Mouse (Mus musculus) cerebellum, postnatal 10 days (tissue): ENCODE data around the gene Gm20518.
A peak's percentile ranks its signal among the peaks of the same experiment; 100 is the strongest.

ENCODE experiments used
- DNase-seq, 2 experiments: peaks; one replicate each; pipeline ENCODE4 v3.0.0; 2021; ENCODE audit warnings: mixed read lengths in 2 of 2

The Gm20518 gene

DNA sequence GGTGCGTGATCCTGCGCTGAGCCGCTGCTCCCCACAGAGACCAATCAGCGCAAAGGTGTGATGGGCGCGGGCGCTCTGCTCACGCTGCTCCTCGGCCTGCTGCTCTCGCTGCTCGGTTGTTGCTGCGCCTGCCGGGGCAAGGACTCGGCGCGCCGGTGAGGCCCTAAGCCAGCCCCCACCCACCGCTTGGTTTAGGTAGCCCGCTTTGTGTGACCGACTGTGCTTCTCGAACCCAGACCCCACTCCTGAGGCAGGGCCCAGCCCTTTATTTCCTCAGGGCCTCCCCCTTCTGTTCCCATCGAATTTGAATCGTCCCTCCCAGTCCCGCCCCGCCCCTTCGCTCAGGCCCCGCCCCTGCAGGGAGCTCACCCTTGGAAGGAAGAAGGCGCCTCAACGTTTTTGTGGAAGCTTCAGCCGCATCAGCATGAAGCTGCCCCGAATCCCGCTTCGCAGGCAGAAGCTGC lies 87.0 kb downstream of the Gm20518 start:
- peak; percentile 39 to 42 for DNase-seq

DNA sequence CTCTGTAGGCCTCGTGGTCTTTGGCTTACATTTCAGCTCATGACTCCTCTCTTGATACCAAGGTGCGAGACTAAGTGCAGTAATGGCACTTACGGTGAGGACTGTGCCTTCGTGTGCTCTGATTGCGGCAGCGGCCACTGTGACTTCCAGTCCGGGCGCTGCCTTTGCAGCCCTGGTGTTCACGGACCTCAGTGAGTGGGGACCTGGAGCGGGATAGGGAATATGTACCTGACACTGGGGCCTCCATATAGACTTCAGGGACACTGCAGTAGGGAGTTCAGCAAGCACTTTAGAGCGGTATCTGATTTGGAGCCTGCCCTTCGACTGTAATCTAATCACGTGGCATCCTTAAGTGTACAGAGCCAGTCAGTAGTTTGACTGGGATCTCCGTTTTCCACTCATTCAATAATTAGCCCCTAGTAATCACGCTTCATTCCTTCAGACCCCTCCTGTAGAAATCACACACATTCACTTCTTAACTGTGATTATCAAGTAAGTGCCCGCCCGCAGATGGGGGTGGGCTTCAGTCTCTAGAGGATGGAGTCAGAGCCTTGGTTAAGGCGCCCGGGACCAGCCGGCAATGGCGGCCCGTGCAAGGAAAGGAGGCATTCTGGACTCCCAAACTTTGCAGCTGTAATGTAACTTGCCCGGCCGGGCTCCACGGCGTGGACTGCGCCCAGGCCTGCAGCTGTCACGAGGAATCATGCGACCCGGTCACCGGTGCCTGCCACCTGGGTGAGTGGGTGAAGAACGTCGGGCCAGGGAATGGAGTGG lies 87.6 kb downstream of the Gm20518 start:
- no peak for DNase-seq

DNA sequence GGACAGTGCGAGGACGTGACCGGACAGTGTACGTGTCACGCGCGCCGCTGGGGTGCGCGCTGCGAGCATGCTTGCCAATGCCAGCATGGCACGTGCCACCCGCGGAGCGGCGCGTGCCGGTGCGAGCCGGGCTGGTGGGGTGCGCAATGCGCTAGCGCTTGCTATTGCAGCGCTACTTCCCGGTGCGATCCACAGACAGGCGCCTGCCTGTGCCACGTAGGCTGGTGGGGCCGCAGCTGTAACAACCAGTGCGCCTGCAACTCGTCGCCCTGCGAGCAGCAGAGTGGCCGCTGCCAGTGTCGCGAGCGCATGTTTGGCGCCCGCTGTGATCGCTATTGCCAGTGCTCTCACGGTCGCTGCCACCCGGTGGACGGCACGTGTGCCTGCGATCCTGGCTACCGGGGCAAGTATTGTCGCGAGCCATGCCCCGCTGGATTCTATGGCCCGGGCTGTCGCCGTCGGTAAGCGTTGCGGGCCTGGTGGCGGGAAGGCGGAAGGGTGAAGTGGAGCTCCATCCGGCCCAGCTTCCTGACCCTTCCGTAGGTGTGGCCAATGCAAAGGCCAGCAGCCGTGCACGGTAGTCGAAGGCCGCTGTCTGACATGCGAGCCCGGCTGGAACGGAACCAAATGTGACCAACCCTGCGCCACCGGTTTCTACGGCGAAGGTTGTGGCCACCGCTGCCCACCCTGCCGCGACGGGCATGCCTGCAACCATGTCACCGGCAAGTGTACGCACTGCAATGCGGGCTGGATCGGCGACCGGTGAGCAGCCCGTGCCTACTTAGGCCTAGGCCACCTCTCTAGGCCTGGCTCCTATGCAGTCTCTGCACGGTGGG lies 88.4 kb downstream of the Gm20518 start:
- DNase-seq, result peak; percentile 51 to 63

DNA sequence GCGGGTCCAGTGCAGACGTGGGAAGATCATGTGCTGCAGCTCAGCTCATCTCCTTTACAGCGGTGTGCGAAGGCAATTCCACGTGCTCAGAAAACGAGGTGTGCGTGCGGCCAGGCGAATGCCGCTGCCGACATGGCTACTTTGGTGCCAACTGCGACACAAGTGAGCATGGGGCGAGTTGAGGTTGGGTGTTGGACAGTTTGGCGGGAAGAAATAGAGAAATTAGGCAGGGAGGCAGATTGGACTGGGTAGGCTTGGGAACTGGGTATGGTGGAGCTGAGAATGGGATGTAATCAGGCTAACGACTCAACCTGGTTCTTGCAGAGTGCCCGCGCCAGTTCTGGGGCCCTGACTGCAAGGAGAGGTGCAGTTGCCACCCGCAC lies 89.0 kb downstream of the Gm20518 start:
- no peak for DNase-seq

DNA sequence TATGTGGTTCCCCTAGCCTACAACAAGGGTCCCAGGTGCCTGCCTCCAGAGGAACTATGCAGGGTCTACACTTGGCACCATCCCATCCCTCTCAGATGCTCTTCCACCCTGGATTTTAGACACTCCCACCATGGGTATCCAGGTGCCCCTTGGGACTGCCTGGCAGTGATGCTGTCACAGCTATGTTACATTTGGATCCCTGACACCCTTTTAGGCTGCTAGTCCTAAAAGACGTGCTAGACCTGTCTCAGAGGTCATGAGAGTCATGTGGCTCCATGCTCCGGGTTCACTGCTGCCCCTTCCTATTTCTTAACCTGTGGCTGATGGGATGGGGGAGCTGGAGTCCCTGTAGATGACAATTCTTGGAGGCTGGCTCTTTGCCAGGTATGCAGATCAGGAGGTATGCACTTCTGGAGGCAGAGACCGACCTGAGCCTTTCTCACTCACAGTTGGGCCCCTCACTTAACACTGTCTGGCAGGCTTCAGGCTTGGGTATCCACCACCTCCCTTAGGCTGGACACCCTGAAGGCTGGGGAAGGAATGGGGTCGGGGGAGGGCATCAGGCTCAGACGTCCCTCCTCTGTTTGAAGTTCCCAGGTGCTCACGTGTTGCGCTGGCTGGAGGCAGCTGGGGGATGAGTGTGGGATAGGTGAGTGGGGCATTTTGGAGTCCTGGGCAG lies 89.6 kb downstream of the Gm20518 start:
- peak in 1 of 2 experiments; percentile 33 for DNase-seq

DNA sequence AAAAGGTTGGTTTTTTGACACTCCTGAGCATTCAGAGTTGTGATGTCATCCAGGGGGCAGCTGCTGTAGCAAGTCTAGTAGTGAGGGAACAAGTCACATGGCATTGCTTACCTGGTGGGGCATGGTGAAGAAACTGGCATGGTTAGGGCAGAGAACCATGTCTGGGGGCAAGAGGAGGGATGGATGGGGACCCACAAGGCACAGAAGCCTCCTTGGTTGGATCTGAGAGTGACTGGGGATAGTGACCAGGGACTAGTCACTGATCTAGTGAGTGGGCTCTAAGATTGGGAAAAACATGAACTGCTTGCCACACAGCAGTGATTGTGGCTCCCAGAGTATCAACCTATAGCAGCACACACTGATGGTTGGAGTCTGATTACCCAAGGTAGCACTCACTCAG lies 91.9 kb downstream of the Gm20518 start:
- DNase-seq, result no peak

DNA sequence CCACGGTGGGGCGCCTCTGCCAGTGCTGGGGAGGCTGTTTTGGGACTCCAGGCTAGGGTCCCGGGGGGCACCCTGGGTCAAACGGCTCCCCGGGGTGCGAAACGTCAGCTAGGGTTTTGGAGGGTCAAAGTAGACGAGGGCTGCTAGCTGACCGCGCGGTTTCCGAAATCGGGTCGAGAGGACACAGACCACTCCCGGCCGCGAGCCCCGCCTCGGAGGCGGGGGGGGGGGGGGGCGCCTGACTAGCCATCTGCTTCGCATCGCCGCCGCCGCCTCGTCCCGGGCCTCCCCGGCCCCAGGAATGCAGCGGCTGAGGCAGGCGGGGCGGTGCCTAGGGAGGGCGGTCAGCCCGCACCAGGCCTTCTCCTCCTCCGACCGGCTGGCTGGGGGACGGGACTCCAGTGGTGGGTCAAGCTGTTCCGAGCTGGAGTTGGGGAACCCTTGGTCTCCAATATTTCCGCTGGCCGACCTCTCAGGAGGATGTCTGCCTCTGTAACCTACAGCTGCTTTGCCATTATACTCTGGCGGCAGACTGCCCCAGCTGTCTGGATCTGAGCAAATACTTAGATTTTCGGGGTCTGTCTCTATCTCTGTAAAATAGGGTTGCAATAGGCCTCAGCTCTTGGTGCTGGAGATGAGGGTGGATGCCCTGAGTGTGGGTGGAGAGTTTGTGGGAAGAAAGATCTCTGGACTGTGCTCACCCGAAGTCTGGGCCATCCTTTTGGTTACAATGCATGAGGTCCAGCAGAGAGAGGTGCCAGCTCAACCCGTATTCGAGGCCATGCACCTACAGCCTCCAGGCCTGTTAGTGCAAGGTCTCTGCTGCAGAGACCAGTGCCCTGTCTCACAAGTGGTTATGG lies 92.9 kb downstream of the Gm20518 start:
- peak; percentile 34 to 39 for DNase-seq

DNA sequence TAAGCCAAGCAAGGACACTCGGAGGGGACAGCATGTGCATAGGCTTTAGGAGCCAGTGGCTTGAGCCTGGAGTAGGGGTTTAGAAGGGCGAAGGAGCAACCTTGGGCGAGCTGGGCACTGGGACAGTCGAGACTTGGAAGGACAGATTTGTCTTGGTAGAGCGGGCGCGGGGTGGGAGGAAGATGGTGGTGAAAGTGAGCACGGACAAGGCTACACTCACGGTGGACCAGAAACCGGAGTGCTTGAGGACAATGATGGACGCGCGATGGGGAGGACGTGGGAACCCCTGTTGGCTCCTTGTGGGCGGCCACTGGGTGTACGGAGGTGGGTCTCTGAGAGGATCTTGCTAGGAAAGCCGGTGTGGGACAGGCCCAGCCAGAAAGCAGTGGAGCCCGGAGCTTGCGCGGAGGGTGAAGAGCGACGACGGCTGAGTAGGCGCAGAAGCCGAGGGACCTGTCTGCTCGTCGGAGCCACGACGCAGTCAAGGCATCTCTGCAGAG lies 93.6 kb downstream of the Gm20518 start:
- peak; percentile 20 to 33 for DNase-seq

DNA sequence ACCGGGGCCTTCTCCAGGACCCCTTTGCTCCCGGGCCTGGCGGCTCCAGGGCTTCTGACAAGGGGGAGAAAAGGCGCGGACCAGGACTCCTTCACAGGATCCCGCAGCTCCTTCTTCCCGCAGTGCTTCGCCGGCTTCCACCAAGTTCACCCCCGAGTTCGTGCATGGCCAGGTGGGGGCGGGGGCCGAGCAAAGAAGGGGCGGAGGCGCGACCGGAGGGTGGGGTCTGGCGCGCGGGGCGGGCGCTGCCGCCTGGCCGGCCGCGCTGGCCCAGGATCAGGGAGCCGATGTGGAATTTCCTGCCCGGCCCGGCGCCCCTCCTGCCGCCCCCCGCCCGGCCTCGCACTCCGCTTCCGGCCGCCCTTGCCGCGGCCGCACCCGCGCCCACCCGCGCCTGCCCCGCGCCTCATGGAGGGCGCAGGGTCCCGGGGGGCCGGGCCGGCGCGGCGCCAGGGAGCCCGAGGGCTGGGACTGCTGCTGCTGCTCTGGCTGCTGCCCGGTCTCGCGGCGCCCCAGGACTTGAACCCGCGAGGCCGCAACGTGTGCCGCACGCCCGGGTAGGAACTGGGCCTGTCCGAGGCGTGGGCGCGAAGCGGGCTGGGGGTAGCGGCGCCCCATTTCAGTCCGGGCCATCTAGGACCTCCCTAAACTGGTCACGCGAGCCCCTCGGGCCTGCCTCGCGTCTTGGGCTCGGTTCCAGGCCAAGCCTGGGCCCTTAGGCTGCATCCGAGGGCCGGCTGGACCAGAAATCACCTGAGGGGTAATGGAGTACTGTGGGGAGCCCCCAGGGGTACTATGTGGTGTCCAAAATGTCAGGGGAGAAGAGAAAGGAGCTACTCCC lies 94.3 kb downstream of the Gm20518 start, which contains the start of gene Scarf2:
TSS of gene Scarf2 (plus strand) at position 312 of the 841 bp plus-strand sequence.
- peak; percentile 47 to 59 for DNase-seq

DNA sequence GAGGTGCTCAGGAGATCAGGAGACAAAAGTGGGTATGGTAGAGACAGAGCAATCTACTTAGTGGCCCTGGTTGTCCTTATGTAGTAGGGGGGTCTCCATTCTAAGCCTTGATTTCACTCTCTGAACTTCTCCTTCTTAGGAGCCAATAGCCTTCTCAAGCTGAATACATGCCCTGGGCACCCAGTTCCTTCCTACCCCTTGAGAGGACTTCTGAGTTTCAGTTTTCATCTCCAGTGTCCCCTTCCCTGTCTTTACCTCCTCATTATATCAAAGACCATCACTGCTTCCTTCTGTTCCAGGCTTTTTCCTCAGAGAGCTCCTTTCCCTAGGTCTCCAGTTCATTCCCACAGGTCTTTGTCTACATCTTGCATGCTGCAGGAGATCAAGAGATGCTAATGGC lies 95.0 kb downstream of the Gm20518 start:
- DNase-seq, result no peak

DNA sequence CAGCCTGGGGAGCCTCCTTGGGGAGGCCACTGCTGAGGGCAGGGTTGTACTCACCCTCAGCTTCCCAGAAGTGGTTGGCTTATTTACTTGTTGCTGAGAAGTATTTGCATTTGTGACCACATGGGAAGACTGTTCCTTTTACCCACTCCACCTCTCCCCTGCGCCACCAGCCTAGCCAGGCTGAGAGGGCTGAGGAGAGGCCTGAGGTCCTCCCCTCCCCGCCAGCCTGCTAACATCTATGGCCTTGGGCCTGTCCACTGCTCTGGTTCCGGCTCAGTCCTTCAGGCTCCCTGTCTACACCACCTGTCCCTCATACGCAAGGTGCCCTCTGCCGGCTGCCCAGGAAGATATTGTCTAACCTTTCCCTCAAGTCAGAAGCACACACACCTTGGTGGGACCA lies 95.8 kb downstream of the Gm20518 start:
- DNase-seq, result no peak

DNA sequence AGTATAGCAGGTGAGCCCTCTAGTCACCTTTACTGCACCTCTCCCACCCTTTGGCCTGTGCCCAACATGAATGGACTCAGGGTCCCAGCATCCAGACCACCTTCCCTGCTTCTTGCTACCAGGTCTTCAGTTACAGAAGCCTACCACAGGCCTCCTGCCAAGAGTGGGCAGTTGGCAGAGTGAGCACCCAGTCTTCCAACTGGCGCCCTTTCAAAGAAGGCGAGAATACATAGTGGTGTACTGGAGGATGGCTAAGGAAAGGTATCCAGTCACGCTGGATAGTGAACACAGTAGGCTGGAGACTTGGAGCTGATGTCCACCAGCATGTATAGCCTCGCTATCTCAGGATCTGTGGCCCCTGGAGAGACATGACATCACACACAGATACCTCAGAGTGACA lies 97.4 kb downstream of the Gm20518 start:
- DNase-seq, result peak; percentile 73 to 75

DNA sequence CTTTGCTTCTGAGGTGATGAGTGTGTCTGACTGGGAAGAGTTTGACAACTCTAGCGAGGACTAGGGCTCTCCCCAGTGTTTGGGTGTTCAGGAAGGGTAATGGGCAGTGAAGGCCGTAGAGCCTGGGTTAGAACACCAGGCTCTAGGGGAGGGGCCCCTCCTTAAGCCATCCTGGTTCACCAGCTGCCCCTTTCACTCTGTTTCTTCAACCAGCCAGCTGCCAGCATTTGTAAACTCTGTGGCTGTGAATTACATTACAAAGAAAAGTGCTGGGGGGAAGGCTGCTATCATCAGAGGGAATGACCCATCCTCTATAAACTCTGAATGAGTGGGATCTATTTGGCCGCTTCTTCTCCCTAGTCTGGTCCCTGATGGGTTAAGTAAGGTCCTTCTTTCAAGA lies 98.7 kb downstream of the Gm20518 start:
- no peak for DNase-seq

DNA sequence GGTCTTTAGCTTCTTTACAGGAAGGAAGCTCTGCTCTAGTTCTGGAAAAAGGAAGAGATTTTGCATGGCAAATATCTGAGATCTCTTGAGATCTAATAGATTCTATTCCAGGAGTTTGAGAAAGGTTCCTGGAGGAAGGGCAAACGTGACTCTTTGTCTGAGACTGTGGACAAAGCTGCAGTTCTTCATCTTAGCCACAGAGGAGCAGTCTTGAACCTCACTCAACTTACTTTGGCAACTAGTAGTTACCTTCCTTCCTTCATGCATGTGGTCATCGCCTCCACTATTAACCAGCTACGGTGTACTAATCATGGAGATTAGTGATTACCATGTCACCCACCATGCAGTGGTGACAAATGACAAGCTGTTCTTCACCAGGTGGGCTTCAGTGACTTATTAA lies 106.1 kb downstream of the Gm20518 start:
- peak in 1 of 2 experiments; percentile 39 for DNase-seq
